Mouse (Mus musculus): ENCODE data around the gene Cd99l2. TPM values are rescaled to one million over a fixed set of nuclear protein-coding genes. Genes with fewer than 3 reads are reported as not detected.

Gene Cd99l2
- total RNA-seq, 2 experiments from 2014 or later: 54.1 to 55.6 TPM

- no peak for DNase-seq
Observed at GRCm38 (mm10) chrX:71468639-71469295, 23.9 kb downstream of the Cd99l2 start.

GRCm38 (mm10) chrX:71467491-71467890 lies 25.2 kb downstream of the Cd99l2 start:
- peak; percentile 22 for DNase-seq

GRCm38 (mm10) chrX:71465417-71465816 lies 27.2 kb downstream of the Cd99l2 start:
- DNase-seq: no peak

GRCm38 (mm10) chrX:71464138-71464826 lies 28.4 kb downstream of the Cd99l2 start:
- DNase-seq: peak; percentile 4

- no peak for DNase-seq
Observed at GRCm38 (mm10) chrX:71456078-71456737, 36.4 kb downstream of the Cd99l2 start.

GRCm38 (mm10) chrX:71442916-71443315 lies 49.7 kb downstream of the Cd99l2 start:
- DNase-seq: no peak

- no peak for DNase-seq
Observed at GRCm38 (mm10) chrX:71439473-71439872, 53.2 kb downstream of the Cd99l2 start.

- DNase-seq: no peak
Observed at GRCm38 (mm10) chrX:71435542-71435941, 57.1 kb downstream of the Cd99l2 start.

- peak; percentile 41 for DNase-seq
Observed at GRCm38 (mm10) chrX:71434860-71435259, 57.8 kb downstream of the Cd99l2 start.

- DNase-seq: no peak
Observed at GRCm38 (mm10) chrX:71434448-71434847, 58.2 kb downstream of the Cd99l2 start.

- no peak for DNase-seq
Observed at GRCm38 (mm10) chrX:71430900-71431299, 61.7 kb downstream of the Cd99l2 start.

- no peak for DNase-seq
Observed at GRCm38 (mm10) chrX:71427491-71427890, 65.2 kb downstream of the Cd99l2 start.

GRCm38 (mm10) chrX:71425746-71426519 lies 66.7 kb downstream of the Cd99l2 start:
- peak; percentile 88 for DNase-seq

- no peak for DNase-seq
Observed at GRCm38 (mm10) chrX:71424852-71425251, 67.8 kb downstream of the Cd99l2 start.

- DNase-seq: no peak
Observed at GRCm38 (mm10) chrX:71413616-71414015, 79.0 kb downstream of the Cd99l2 start.

GRCm38 (mm10) chrX:71412776-71413175 lies 79.9 kb downstream of the Cd99l2 start:
- no peak for DNase-seq

GRCm38 (mm10) chrX:71408386-71408785 lies 84.3 kb downstream of the Cd99l2 start:
- no peak for DNase-seq

GRCm38 (mm10) chrX:71406290-71406689 lies 86.4 kb downstream of the Cd99l2 start:
- no peak for DNase-seq

- DNase-seq: no peak
Observed at GRCm38 (mm10) chrX:71396326-71396725, 96.3 kb downstream of the Cd99l2 start.

- DNase-seq: peak; percentile 10
Observed at GRCm38 (mm10) chrX:71381571-71381970, 111.1 kb downstream of the Cd99l2 start.

- no peak for DNase-seq
Observed at GRCm38 (mm10) chrX:71378435-71378834, 114.2 kb downstream of the Cd99l2 start.

- no peak for DNase-seq
Observed at GRCm38 (mm10) chrX:71376781-71377180, 115.9 kb downstream of the Cd99l2 start.
